Mouse (Mus musculus): ENCODE measurements at regions not wholly inside any gene's neighbourhood (a gene's known extent, or its start where the extent isn't known, plus 50 kb on each side); places are given as distances from the start of the nearest gene placed in this dataset.
A peak's percentile ranks its signal among the peaks of the same experiment; 100 is the strongest.
"Not testable (repeated sequence)": the region's sequence is repeated elsewhere in the genome, so short reads cannot be mapped to it uniquely, and the experiment has no call there.

DNA sequence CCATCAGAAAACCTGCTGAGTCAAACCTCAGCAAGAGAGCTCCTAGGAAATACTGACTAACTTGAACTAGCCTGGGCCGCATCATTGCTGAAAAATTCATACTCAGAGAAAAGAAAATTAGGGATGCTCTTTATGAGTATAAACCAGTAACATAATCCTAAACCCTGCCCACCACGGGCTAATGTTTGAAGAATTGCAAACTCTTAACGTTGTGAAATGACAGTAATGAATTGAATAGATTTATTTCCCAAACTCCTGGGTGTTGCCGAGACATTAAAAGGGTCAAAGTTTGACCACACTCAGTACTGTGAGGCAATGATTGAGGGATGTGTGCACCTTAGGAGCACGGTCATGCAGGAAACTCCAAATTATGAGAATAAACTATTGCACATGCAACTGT is 125.3 kb downstream of the Gipc2 start:
- no peak for DNase-seq

GRCm38 (mm10) chr3:152036819-152037218 is 129.2 kb downstream of the Gipc2 start:
- DNase-seq = not testable (repeated sequence)

DNA sequence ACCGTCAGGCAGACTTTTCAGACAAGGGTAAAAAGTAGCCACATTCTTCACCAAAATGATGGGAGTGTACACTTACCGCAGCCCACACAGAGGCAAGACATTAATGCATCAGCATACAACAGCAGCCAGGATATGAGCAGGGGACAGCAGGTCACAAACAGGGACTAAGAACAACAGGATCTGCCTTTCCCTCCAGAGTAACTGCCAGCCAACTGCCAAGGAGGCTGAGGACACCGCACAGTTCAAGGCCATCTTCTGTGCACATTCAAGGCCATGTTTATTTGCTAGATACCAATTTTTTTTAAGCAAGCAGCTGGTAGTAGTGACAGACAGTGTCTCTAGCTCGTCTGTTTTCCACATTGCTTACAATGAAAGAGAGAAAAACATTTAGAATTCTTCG is 130.6 kb downstream of the Gipc2 start:
- no peak for DNase-seq

GRCm38 (mm10) chr3:152034686-152035085 is 131.3 kb downstream of the Gipc2 start:
- no peak for DNase-seq

DNA sequence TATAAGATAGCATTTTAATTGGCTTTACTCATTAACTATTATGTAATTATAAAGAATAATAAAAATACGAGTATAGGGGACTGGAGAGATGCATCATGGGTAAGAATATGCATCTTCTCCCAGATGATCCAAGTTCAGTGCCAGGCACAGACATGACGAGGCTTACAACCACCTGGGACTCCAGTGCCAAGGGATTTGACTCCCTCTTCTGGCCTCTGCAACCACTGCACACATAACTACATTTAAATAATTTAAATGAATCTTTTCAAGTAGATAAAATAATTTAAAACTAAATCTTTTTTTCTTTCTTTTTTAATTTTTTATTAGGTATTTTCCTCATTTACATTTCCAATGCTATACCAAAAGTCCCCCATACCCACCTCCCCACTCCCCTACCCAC is 131.8 kb downstream of the Gipc2 start:
- no peak for DNase-seq

DNA sequence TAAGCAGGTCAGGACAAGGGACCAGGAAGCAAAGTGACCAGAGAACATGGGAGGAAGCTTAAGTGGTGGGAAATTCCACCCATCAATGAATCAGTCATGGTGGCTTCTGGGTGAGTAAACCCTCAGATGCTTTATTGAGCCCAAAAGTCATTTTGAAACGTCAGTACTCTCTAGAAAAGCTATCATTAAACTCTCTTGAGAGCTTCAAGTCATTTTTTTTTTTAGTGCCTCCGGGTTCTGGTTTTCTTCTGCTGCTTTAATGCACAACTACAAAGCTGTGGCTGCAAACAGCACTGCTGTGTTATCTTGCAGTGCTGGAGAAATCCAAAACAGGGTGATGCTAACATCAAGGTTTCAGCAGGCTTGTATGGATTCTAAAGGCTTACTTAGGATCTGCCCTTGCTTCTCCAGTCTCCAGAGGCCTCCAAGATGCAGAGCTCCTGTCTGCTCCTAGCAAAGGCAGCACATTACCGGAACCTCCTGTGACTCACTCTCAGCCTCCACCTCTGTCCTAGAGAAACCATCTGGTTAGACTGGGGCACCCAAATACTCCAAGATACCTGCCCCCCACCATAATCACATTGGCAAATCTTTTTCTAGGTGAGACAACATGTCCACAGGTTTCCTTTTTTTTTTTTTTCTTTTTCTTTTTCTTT is 133.2 kb downstream of the Gipc2 start:
- no peak for DNase-seq

DNA sequence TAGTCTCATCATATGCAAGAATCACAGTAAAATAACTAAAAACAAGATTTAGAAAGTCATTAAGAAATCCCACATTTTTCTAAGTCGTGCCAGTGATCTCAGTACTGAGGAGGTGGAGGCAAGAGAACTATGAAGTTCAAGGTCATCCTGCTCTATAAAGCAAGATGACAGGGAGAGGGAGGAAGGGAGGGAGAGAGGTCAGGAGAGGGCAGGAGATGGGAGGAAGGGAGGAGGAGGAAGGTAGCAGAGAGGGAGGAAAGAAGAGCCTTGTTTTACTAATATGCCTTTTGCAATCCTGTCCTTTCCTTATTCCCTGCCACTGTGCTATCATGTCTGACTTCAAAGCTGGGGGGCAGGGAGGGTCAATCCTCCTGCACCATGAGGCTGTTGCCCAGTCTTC is 137.3 kb downstream of the Gipc2 start:
- no peak for DNase-seq

GRCm38 (mm10) chr3:152026034-152026433 is 140.0 kb downstream of the Gipc2 start:
- DNase-seq = no peak

DNA sequence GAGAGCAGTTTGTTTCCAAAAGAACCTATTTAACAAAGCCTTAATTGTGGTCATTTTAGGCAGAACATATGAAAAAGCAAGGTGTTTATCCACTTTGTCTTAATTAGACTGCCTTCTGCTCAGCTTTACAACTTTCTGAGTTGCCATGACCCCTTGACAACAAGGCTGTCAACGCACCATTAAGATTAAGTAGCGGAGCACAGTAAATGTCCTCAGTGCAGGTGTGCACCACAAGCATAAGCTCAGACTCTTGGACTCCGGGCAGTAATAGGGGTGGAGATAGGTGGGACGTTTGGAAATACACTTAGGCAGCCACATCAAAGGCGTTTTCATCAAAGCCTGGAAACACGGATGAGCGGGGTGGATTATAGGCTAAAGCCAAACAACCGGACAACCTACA is 140.9 kb downstream of the Gipc2 start:
- DNase-seq = no peak

DNA sequence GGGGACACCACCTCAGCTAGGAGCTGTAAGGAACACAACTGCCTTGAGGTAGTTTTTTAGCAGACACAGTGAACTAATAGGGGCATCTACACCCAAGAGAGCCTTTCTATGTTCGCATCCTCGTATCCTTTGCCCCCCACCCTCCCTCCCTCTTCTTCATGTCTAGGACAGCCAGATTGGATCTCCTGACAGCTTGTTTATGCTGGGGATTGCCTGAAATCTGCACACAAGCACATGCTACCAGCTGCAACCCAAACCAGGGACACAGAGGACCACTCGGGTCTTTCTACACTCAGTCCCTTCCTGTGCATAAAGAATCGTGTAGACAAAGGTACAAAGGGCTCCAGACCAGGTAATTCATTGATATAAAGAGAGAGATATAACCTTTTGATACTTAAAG is 159.3 kb downstream of the Gipc2 start:
- no peak for DNase-seq

- DNase-seq = no peak
Measured at GRCm38 (mm10) chr3:152005366-152006025, 160.5 kb downstream of the Gipc2 start.

- DNase-seq = peak; percentile 14
Measured at GRCm38 (mm10) chr3:152004411-152004955, 161.5 kb downstream of the Gipc2 start.

- no peak for DNase-seq
Measured at GRCm38 (mm10) chr3:151997534-151998107, 160.2 kb upstream of the Ptgfr start.

- DNase-seq = no peak
Measured at GRCm38 (mm10) chr3:151997111-151997510, 159.7 kb upstream of the Ptgfr start.

DNA sequence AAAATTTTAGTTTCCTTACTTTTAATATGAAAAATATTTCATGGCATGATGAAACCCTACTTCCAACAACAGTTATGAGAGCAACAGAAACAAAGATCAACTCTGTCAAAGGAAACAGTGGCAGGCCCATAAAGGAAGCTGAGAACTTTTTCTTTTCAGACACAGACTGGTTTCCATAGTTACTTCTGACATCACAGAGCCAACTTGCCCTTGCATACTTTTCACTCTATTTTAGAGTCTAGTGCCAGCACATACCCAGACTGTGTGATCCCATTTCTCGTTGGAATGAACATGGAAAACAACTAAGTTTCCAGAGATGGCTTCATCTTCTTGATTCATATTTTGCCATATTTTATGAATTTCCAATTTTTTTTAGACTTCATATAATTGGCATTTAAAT is 150.8 kb upstream of the Ptgfr start:
- no peak for DNase-seq

- DNase-seq = peak; percentile 54
Measured at GRCm38 (mm10) chr3:151978136-151978535, 140.7 kb upstream of the Ptgfr start.

- no peak for DNase-seq
Measured at GRCm38 (mm10) chr3:151977651-151978050, 140.2 kb upstream of the Ptgfr start.

GRCm38 (mm10) chr3:151949865-151950264 is 112.4 kb upstream of the Ptgfr start:
- DNase-seq = no peak

DNA sequence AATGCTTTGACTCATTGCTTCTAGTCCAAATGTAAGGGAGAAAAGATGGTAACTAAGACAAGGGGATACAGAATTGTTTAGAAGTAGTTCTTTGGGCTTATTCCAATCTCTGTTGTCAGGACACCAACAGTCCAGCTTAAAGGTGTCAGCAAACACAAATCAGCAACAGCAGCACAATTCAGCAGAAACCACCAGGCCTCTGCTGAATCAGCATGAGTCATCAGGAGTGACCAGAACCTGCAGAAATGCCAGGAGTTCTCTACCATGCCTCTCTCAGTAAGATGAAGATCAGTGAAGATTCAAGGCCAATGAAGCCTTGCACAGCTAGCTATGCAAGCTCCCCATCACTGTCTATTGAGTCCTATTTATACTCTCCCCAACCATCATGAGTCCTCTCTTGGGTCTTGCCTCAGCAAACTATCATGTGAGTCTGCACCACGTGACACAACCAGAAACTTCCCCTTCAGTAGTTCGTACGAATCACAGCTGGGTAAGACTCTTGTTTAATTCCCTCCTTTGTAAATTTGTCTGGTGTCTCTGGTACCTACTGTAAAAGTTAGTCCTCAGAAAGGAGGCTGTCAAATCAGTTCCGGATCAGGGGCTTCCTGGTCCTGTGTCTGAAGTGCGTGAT is 110.7 kb upstream of the Ptgfr start:
- no peak for DNase-seq

DNA sequence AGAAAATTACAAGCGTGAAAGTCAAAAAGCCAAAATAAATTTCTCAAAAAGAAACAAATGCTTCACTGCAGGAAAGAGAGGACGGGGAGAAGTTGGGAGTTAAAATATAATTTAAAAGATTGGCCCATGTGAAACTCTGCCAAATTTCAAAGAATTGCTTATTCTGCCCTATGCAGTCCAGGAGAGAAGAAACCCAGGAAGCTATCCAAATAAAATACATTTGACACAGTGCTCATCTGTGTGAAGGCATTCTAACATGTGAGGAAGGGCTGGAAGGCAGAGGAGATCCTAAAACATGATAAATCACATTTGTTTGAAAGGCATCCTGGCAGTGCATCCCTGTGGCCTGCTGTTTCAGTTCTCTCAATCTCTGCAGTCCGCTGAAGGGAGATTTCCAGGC is 108.5 kb upstream of the Ptgfr start:
- DNase-seq = no peak

GRCm38 (mm10) chr3:151943542-151943941 is 106.1 kb upstream of the Ptgfr start:
- no peak for DNase-seq

DNA sequence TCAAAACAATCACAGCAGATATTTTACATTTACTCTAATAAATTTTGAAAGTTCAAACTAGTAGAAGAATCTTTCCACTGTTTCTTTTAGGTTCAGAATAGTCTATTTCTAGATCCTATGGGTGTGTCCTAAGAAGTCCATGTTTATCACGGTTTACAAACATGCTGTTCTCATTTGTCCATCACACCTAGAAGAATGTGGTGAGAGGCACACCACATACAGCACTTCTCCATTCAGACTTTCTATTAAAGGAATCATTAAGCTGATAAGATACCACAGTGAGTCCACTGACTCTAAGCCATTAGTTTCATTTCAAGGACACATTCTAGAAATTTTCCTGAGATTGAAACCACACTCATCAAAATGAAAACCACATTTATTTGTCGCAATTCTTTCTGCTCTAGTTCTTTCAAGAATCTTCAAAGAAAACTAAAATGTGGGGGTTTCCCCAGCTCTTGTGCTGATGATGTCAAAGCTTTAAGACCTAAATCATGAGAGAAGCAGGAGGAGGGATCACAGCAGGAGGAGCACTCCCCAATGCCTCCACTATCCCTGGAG is 101.1 kb upstream of the Ptgfr start:
- no peak for DNase-seq

DNA sequence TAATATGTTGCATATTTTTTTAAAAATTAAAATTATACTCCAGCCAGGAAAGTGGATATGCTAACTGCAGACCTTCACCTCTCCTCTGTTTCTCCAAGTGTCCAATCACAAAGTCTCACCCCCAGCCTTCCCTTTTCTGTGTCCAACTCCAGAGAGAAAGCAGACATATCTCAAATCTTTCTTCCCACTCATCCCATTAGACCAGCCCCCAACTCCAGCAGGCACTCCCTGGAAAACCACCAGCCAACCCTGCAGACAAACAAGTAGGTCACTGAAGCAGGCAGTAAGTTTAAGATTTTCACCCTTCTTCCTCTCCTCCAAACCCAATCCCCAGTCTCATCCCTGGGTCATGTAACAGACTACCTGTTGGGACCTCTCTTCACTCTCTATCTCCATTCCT is 94.2 kb upstream of the Ptgfr start:
- no peak for DNase-seq
